Mouse (Mus musculus): ENCODE results near the gene Cd9.
A peak's percentile ranks its signal among the peaks of the same experiment; 100 is the strongest.

Gene Cd9

GRCm38 (mm10) chr6:125434735-125435518 is 59.7 kb downstream of the Cd9 start:
- no peak for DNase-seq (ENCODE audit: low read depth, low spot score)

GRCm38 (mm10) chr6:125433704-125434447 is 60.7 kb downstream of the Cd9 start:
- peak; percentile 75 for DNase-seq (ENCODE audit: low read depth, low spot score)

GRCm38 (mm10) chr6:125433257-125433656 is 61.3 kb downstream of the Cd9 start:
- DNase-seq (ENCODE audit: low read depth, low spot score) = peak; percentile 26

GRCm38 (mm10) chr6:125432522-125432921 is 62.1 kb downstream of the Cd9 start:
- no peak for DNase-seq (ENCODE audit: low read depth, low spot score)

GRCm38 (mm10) chr6:125430982-125431381 is 63.6 kb downstream of the Cd9 start:
- no peak for DNase-seq (ENCODE audit: low read depth, low spot score)

GRCm38 (mm10) chr6:125430358-125430958 is 64.1 kb downstream of the Cd9 start:
- no peak for DNase-seq (ENCODE audit: low read depth, low spot score)

- DNase-seq (ENCODE audit: low read depth, low spot score) = peak; percentile 29
These were observed 64.8 kb downstream of the Cd9 start for GRCm38 (mm10) chr6:125429741-125430140.

- DNase-seq (ENCODE audit: low read depth, low spot score) = peak; percentile 98
These were observed 67.9 kb downstream of the Cd9 start for GRCm38 (mm10) chr6:125426383-125427360.

GRCm38 (mm10) chr6:125425205-125426090 is 69.1 kb downstream of the Cd9 start:
- peak; percentile 89 for DNase-seq (ENCODE audit: low read depth, low spot score)

GRCm38 (mm10) chr6:125424156-125424555 is 70.4 kb downstream of the Cd9 start:
- DNase-seq (ENCODE audit: low read depth, low spot score) = peak; percentile 95

- DNase-seq (ENCODE audit: low read depth, low spot score) = peak; percentile 59
These were observed 71.1 kb downstream of the Cd9 start for GRCm38 (mm10) chr6:125423507-125423906.

GRCm38 (mm10) chr6:125423099-125423498 is 71.5 kb downstream of the Cd9 start:
- DNase-seq (ENCODE audit: low read depth, low spot score) = peak; percentile 14

GRCm38 (mm10) chr6:125422051-125422822 is 72.4 kb downstream of the Cd9 start:
- peak; percentile 60 for DNase-seq (ENCODE audit: low read depth, low spot score)

- DNase-seq (ENCODE audit: low read depth, low spot score) = no peak
These were observed 74.0 kb downstream of the Cd9 start for GRCm38 (mm10) chr6:125420458-125421063.

- DNase-seq (ENCODE audit: low read depth, low spot score) = peak; percentile 97
These were observed 75.8 kb downstream of the Cd9 start for GRCm38 (mm10) chr6:125418744-125419143.

- DNase-seq (ENCODE audit: low read depth, low spot score) = peak; percentile 95
These were observed 81.3 kb downstream of the Cd9 start for GRCm38 (mm10) chr6:125413326-125413725.

GRCm38 (mm10) chr6:125411661-125412060 is 82.9 kb downstream of the Cd9 start:
- no peak for DNase-seq (ENCODE audit: low read depth, low spot score)

- DNase-seq (ENCODE audit: low read depth, low spot score) = peak; percentile 74
These were observed 83.5 kb downstream of the Cd9 start for GRCm38 (mm10) chr6:125410995-125411547.

- DNase-seq (ENCODE audit: low read depth, low spot score) = no peak
These were observed 84.0 kb downstream of the Cd9 start for GRCm38 (mm10) chr6:125410551-125410950.
